Mouse (Mus musculus): ENCODE results near the gene Ndufs1. TPM values are rescaled to one million over a fixed set of nuclear protein-coding genes. Genes with fewer than 3 reads are reported as not detected.
"Not testable (repeated sequence)": the region's sequence is repeated elsewhere in the genome, so short reads cannot be mapped to it uniquely, and the experiment has no call there.

The Ndufs1 gene
- polyA plus RNA-seq, 1 experiment = 92.9 TPM

DNA sequence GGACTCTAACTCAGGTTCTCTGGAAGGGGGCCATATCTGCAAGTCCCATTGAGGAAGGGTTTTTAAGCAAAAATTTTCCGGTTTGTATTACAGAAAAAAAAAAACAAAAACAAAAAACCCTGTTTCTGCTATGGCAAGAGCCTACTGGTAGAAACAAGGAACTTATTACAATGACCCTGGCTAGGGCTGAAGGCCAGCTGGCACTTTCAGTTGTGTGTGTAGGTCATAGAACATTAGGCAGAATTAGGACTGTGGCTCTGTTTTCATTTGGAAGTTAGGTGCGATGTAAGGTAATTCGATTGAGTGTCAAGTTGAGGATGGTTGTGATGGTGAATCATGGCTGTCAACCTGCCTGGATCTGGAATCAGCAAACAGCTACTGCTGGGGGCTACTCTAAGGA is 11.9 kb upstream of the Ndufs1 start:
- TF ChIP-seq CTCF (IDR thresholded peaks at IDR 0.05; ENCODE audit: borderline replicate concordance, insufficient read depth, low read length) (no peak), POLR2A (IDR thresholded peaks at IDR 0.05; ENCODE audit: low read depth, low read length) (no peak)
- no peak overlapping the region for H3K27ac ChIP-seq (ENCODE audit: insufficient read depth, low read length)
- H3K4me3 ChIP-seq (ENCODE audit: insufficient read depth, low read length) = no peak overlapping the region
- H3K4me1 ChIP-seq (ENCODE audit: control insufficient read depth, insufficient read depth, low read length) = no peaks in the 10 kb centered on the region

DNA sequence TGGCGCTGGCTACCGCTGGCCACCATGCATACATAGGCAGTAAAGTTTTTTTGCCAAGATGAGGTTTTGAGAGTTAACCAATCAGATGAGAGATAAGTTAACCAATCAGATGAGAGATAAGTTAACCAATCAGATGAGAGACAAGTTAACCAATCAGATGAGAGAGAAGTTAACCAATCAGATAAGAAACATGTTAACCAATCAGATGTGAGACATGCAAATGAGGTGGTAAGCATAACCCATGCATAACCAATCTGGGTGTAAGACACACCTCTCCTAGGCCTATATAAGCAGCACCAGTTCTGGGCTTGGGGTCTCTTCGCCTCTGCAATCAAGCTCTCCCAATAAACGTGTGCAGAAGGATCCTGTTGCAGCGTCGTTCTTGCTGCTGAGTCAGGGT is 8.8 kb upstream of the Ndufs1 start:
- H3K27ac ChIP-seq (ENCODE audit: insufficient read depth, low read length); H3K4me3 ChIP-seq (ENCODE audit: insufficient read depth, low read length); H3K4me1 ChIP-seq (ENCODE audit: control insufficient read depth, insufficient read depth, low read length): not testable (repeated sequence)

DNA sequence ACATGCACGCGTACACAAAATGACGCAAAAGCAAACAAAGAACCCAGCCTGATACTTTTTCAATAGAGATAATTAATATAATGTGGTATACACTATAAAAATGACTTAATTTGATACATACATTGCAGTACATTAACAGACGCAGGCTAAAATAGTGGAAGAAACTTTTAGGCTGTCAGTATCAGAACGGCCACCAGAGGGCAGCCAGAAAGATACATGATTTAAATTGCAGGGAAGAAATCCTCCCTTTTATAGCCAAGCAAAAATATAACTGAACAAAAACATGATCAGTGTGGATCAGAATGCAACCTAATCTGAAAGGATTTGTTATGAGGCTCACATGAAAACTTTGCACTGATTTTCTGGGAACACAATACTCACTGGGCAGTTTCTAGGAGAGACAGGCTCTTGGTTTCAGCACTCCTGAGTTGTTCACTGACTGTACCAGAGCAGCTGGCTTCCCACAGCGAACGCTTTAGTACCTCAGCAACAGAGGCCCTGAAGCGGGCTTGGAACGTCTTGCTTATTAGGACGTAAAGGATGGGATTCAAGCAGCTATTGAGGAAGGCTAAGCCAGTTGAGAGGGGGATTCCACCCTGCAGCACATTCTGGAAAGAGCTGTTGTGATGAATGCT is 6.1 kb upstream of the Ndufs1 start:
- TF ChIP-seq POLR2A (IDR thresholded peaks at IDR 0.05; ENCODE audit: low read depth, low read length) (no peak), CTCF (IDR thresholded peaks at IDR 0.05; ENCODE audit: borderline replicate concordance, insufficient read depth, low read length) (no peak)
- no peaks in the 10 kb centered on the region for H3K4me1 ChIP-seq (ENCODE audit: control insufficient read depth, insufficient read depth, low read length)
- H3K27ac ChIP-seq (ENCODE audit: insufficient read depth, low read length) = no peak overlapping the region
- no peak overlapping the region for H3K4me3 ChIP-seq (ENCODE audit: insufficient read depth, low read length)

DNA sequence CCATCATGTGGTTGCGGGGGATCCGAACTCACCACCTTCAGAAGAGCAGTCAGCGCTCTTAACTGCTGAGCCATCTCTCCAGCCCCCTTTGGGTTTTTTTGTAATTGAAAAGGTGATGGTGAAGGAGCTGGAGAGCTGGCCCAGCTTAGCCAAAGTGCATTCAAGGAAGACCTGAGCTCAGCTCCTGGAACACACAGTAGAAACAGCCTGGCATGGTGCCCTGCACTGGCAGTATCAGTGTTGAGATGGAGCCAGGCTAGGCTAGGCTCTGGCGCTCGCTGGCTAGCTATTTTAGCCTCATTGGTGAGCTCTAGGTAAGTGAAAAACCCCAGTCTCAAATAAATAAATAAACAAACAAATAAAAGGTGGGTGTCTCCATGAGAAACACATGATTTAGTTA is 5.6 kb upstream of the Ndufs1 start:
- Histone ChIP-seq H3K4me3 (ENCODE audit: insufficient read depth, low read length) (no peak overlapping the region), H3K4me1 (ENCODE audit: control insufficient read depth, insufficient read depth, low read length) (no peaks in the 10 kb centered on the region), H3K27ac (ENCODE audit: insufficient read depth, low read length) (no peak overlapping the region)
- 0 out of 2 replicates have a peak, but pooled peaks have one; percentile 14 for TF ChIP-seq POLR2A (IDR thresholded peaks at IDR 0.05; ENCODE audit: low read depth, low read length)
- no peak for TF ChIP-seq CTCF (IDR thresholded peaks at IDR 0.05; ENCODE audit: borderline replicate concordance, insufficient read depth, low read length)

DNA sequence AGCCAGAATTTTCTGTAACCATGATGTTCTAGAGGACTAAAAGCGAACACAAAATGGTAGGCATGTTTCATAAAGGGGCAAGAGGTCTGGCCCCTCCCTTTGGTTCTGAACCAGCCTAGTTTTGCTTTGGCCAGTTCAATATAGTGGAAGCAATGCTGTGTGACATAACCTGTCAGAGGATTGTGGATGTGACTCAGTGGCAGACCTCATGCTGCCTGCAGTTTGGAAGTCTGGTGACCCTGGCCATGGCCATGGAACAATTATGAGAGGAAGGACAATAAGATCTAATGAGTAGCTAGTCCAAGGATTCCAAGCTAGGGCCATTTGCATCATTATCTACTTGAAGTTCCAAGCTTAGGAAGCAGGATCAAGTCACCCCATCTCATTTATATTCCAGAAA is 4.8 kb upstream of the Ndufs1 start:
- no peak for TF ChIP-seq CTCF (IDR thresholded peaks at IDR 0.05; ENCODE audit: borderline replicate concordance, insufficient read depth, low read length)
- peak; percentile 52 for TF ChIP-seq POLR2A (IDR thresholded peaks at IDR 0.05; ENCODE audit: low read depth, low read length)
- Histone ChIP-seq H3K27ac (ENCODE audit: insufficient read depth, low read length) (no peak overlapping the region), H3K4me3 (ENCODE audit: insufficient read depth, low read length) (no peak overlapping the region), H3K4me1 (ENCODE audit: control insufficient read depth, insufficient read depth, low read length) (no peaks in the 10 kb centered on the region)

DNA sequence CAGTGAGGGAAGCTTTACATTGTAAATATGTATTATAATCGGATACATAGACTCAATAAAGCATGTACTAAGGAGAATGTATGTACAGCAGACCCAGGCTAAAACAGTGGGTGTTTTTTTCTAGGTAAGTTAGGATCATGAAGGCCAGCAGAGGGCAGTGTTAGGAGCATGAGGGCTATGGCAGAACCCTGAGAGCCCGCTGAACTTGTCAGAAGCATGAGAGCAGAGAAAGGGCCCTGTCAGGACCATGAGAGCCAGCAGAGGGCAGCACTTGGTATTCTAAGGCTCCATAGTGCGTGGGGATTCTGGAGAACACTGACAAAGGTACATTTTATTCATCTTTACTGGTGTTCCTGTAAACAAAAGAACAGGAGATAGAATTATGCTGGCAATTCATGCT is 4.4 kb upstream of the Ndufs1 start:
- no peak overlapping the region for H3K4me3 ChIP-seq (ENCODE audit: insufficient read depth, low read length)
- TF ChIP-seq POLR2A (IDR thresholded peaks at IDR 0.05; ENCODE audit: low read depth, low read length) (no peak), CTCF (IDR thresholded peaks at IDR 0.05; ENCODE audit: borderline replicate concordance, insufficient read depth, low read length) (peak; percentile 62)
- no peaks in the 10 kb centered on the region for H3K4me1 ChIP-seq (ENCODE audit: control insufficient read depth, insufficient read depth, low read length)
- no peak overlapping the region for H3K27ac ChIP-seq (ENCODE audit: insufficient read depth, low read length)

DNA sequence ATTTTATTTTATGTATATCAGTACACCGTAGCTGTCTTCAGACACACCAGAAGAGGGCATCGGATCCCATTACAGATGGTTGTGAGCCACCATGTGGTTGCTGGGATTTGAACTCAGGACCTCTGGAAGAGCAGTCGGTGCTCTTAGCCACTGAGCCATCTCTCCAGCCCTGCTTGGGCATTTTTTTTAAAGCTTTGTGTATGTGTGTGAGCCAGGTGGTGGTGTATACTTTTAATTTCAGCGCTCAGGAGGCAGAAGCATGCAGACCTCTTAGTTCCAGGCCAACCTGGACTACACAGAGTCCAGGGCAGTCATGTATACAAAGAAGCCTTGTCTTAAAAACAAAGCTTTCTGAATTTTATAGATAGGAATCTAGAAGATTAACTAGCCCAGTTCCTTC is 3.9 kb upstream of the Ndufs1 start:
- not testable (repeated sequence) for H3K27ac ChIP-seq (ENCODE audit: insufficient read depth, low read length); H3K4me1 ChIP-seq (ENCODE audit: control insufficient read depth, insufficient read depth, low read length); H3K4me3 ChIP-seq (ENCODE audit: insufficient read depth, low read length)

DNA sequence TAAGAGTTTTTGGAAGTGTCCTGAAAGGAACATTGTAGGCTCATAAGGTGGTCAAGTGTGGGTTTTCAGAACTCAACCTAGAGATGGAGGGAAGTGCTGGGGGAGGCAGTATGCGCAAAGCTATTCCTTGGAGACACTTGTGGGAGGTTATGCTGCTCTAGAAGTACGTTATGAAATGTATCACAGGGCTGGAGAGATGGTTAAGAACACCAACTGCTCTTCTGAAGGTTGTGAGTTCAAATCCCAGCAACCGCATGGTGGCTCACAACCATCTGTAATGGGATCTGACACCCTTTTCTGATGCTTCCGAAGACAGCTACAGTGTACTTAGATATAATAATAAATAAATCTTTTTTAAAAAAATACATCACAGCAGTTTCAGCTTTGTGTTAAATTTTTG is 3.5 kb upstream of the Ndufs1 start:
- TF ChIP-seq POLR2A (IDR thresholded peaks at IDR 0.05; ENCODE audit: low read depth, low read length) (no peak), CTCF (IDR thresholded peaks at IDR 0.05; ENCODE audit: borderline replicate concordance, insufficient read depth, low read length) (no peak)

DNA sequence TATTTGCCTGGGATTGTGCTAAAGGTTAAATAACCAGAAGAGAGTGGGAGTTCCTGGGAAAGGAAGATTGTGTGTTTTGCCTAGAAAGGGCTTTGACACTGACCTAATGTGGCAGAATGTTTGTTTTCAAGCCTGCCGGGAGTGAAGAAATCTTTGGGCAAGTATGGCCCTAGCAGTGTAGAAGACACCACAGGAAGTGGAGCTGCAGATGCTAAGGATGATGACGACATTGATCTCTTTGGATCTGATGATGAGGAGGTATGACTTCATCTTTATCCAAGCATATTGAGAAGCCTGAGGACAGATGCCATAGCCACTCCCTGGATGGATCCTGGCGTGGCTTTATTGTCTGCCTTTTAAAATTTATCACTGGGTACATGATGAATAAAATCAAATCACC is 1.7 kb upstream of the Ndufs1 start:
- Histone ChIP-seq H3K4me3 (ENCODE audit: insufficient read depth, low read length) (peak overlapping the region; percentile 92), H3K27ac (ENCODE audit: insufficient read depth, low read length) (no peak overlapping the region)
- TF ChIP-seq POLR2A (IDR thresholded peaks at IDR 0.05; ENCODE audit: low read depth, low read length) = no peak
- TF ChIP-seq CTCF (IDR thresholded peaks at IDR 0.05; ENCODE audit: borderline replicate concordance, insufficient read depth, low read length) = no peak

More for the DNA sequence above, 3.5 kb upstream of the Ndufs1 start:
- H3K27ac ChIP-seq (ENCODE audit: insufficient read depth, low read length) = no peak overlapping the region
- H3K4me3 ChIP-seq (ENCODE audit: insufficient read depth, low read length) = no peak overlapping the region
- no peaks in the 10 kb centered on the region; the same call in 1 of the 2 replicates for H3K4me1 ChIP-seq (ENCODE audit: control insufficient read depth, insufficient read depth, low read length)

DNA sequence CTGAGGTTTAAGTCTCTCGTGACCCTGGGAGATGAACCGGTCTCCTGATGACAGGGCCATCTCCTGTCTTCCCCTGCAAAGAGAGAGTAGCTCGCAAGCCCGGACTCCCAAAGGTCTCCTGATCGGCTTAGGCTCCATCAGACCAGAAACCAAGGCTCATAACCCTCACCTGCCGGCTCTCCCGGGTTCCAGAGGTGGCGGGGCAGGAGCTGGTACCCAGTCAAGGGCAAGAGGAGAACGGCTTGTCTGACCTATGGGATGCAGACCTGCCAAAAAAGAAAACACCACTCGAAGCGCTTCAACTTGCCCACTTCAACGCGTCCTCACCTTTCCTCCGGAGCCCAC is 402 bp downstream of the Ndufs1 start:
- Histone ChIP-seq H3K4me3 (ENCODE audit: insufficient read depth, low read length) (peak overlapping the region; percentile 92), H3K4me1 (ENCODE audit: control insufficient read depth, insufficient read depth, low read length) (no peaks in the 10 kb centered on the region; the same call in 1 of the 2 replicates), H3K27ac (ENCODE audit: insufficient read depth, low read length) (peak overlapping the region; percentile 40; the same call in 1 of the 2 replicates)
- no peak for TF ChIP-seq CTCF (IDR thresholded peaks at IDR 0.05; ENCODE audit: borderline replicate concordance, insufficient read depth, low read length)
- no peak; the same call in 1 of the 2 replicates for TF ChIP-seq POLR2A (IDR thresholded peaks at IDR 0.05; ENCODE audit: low read depth, low read length)

More for the DNA sequence above, 1.7 kb upstream of the Ndufs1 start:
- H3K4me1 ChIP-seq (ENCODE audit: control insufficient read depth, insufficient read depth, low read length) = no peaks in the 10 kb centered on the region; the same call in 1 of the 2 replicates

DNA sequence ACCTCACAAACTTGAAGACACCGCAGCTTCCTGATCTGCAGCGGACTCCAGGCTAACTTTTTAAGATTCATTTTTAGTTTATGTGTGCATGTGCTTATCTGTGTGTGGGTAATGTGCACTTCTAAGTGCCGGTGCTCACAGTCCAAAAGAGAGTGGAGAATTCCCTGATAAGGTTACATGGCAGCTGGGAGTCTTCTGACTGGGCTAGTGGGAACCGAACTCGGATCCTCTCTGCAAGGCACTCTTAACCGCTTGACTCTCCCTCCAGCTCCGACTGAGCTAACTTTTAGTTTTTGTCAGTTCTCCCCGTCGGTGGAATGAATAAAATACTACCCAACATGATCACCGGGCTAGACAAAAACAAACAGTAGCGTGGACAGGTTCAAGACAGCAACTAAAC is 780 bp downstream of the Ndufs1 start:
- Histone ChIP-seq H3K27ac (ENCODE audit: insufficient read depth, low read length) (peak overlapping the region; percentile 40; the same call in 1 of the 2 replicates), H3K4me3 (ENCODE audit: insufficient read depth, low read length) (peak overlapping the region; percentile 92), H3K4me1 (ENCODE audit: control insufficient read depth, insufficient read depth, low read length) (no peaks in the 10 kb centered on the region; the same call in 1 of the 2 replicates)
- TF ChIP-seq CTCF (IDR thresholded peaks at IDR 0.05; ENCODE audit: borderline replicate concordance, insufficient read depth, low read length) (no peak), POLR2A (IDR thresholded peaks at IDR 0.05; ENCODE audit: low read depth, low read length) (no peak)
